Mouse (Mus musculus): ENCODE results near the gene Amn1.
A peak's percentile ranks its signal among the peaks of the same experiment; 100 is the strongest.
"Not testable (repeated sequence)": the region's sequence is repeated elsewhere in the genome, so short reads cannot be mapped to it uniquely, and the experiment has no call there.

Gene Amn1

GRCm38 (mm10) chr6:149188041-149188924, at the start of gene Amn1:
Amn1 (minus strand) TSS chr6:149188712.
- DNase-seq: peak; percentile 97

GRCm38 (mm10) chr6:149236807-149237206, 48.3 kb upstream of the Amn1 start:
- no peak for DNase-seq

GRCm38 (mm10) chr6:149233918-149234317, 45.4 kb upstream of the Amn1 start:
- DNase-seq: no peak

- DNase-seq: no peak
Measured at GRCm38 (mm10) chr6:149224751-149225150, 36.2 kb upstream of the Amn1 start.

GRCm38 (mm10) chr6:149221296-149221695, 32.8 kb upstream of the Amn1 start:
- DNase-seq: no peak

- DNase-seq: no peak
Measured at GRCm38 (mm10) chr6:149198572-149198971, 10.1 kb upstream of the Amn1 start.

- no peak for DNase-seq
Measured at GRCm38 (mm10) chr6:149197116-149197515, 8.6 kb upstream of the Amn1 start.

- DNase-seq: no peak
Measured at GRCm38 (mm10) chr6:149193276-149193905, 4.9 kb upstream of the Amn1 start.

GRCm38 (mm10) chr6:149191951-149192350, 3.4 kb upstream of the Amn1 start:
- DNase-seq: not testable (repeated sequence)

- DNase-seq: peak; percentile 38
Measured at GRCm38 (mm10) chr6:149189340-149189922, 919 bp upstream of the Amn1 start.

- no peak for DNase-seq
Measured at GRCm38 (mm10) chr6:149188925-149189257, 379 bp upstream of the Amn1 start.

GRCm38 (mm10) chr6:149187371-149187770, 1.1 kb downstream of the Amn1 start:
- no peak for DNase-seq

GRCm38 (mm10) chr6:149184007-149184406, 4.5 kb downstream of the Amn1 start:
- no peak for DNase-seq

- DNase-seq: no peak
Measured at GRCm38 (mm10) chr6:149179064-149179463, 9.4 kb downstream of the Amn1 start.

GRCm38 (mm10) chr6:149174932-149175570, 13.5 kb downstream of the Amn1 start:
- peak; percentile 65 for DNase-seq

- DNase-seq: no peak
Measured at GRCm38 (mm10) chr6:149173831-149174625, 14.5 kb downstream of the Amn1 start.

GRCm38 (mm10) chr6:149169965-149170364, 18.5 kb downstream of the Amn1 start:
- DNase-seq: not testable (repeated sequence)

- DNase-seq: no peak
Measured at GRCm38 (mm10) chr6:149168436-149168835, 20.1 kb downstream of the Amn1 start.

- DNase-seq: no peak
Measured at GRCm38 (mm10) chr6:149167672-149168071, 20.8 kb downstream of the Amn1 start.

GRCm38 (mm10) chr6:149167038-149167437, 21.5 kb downstream of the Amn1 start:
- DNase-seq: not testable (repeated sequence)

- no peak for DNase-seq
Measured at GRCm38 (mm10) chr6:149155031-149155841, 33.3 kb downstream of the Amn1 start.
